Mouse (Mus musculus) left cerebral cortex, adult 6 months (tissue): ENCODE results near the gene Oaz1. TPM values are rescaled to one million over a fixed set of nuclear protein-coding genes. Genes with fewer than 3 reads are reported as not detected.

ENCODE experiments used
- long read RNA-seq, 2 experiments: library from polyadenylated mRNA; unstranded; transcript quantifications; one replicate each; pipeline ENCODE4 v2.0.0; 2019 to 2020
- polyA plus RNA-seq: library from polyadenylated mRNA; unstranded; fragments of <200 nt; fragmentation: Nextera tagmentation; gene quantifications from 2 replicates; pipeline ENCODE4 v1.2.3, GENCODE M21; 2021

The Oaz1 gene
- polyA plus RNA-seq = 2,247 and 2,738 TPM in 2 replicates
- long read RNA-seq, experiment 1, partial matches to known transcripts = 18 of 2,381 reads
- long read RNA-seq, experiment 1, other reads (novel, unspliced or antisense) = 2,363 of 2,381 reads
- long read RNA-seq, experiment 2, partial matches to known transcripts = 28 of 2,536 reads
- long read RNA-seq, experiment 2, other reads (novel, unspliced or antisense) = 2,508 of 2,536 reads

GRCm38 (mm10) chr10:80826151-80827062, at the start of gene Oaz1:
Gene Oaz1 (plus strand): TSS chr10:80826656.

GRCm38 (mm10) chr10:80798150-80799006, 28.1 kb upstream of the Oaz1 start, which contains the start of the genes Sf3a2 and Plekhj1:
Gene Sf3a2 (plus strand): TSS chr10:80798198.
Gene Plekhj1 (minus strand): TSS chr10:80798626.

GRCm38 (mm10) chr10:80804916-80805315, 21.5 kb upstream of the Oaz1 start, which contains the start of gene Amh:
Gene Amh (plus strand): TSS chr10:80805243.

GRCm38 (mm10) chr10:80813366-80813765, 13.1 kb upstream of the Oaz1 start, which contains the start of gene Jsrp1:
Gene Jsrp1 (minus strand): TSS chr10:80813498.

GRCm38 (mm10) chr10:80843931-80844547, 17.6 kb downstream of the Oaz1 start, which contains the start of gene Lingo3:
Gene Lingo3 (minus strand): TSS chr10:80844039.

GRCm38 (mm10) chr10:80854913-80855748, 28.7 kb downstream of the Oaz1 start, which contains the start of the genes Lsm7 and Sppl2b:
Gene Lsm7 (minus strand): TSS chr10:80855209.
Gene Sppl2b (plus strand): TSS chr10:80855275.

GRCm38 (mm10) chr10:80871581-80871980, 45.1 kb downstream of the Oaz1 start, which contains the start of gene Tmprss9:
Gene Tmprss9 (plus strand): TSS chr10:80871848.

Other genes with a start within 250 kb of the Oaz1 start
- 10.4 and 18.6 TPM in 2 replicates for gene Klf16, start 249.3 kb upstream of the Oaz1 start, polyA plus RNA-seq
- gene Abhd17a, start 236.3 kb upstream of the Oaz1 start, polyA plus RNA-seq = 73.4 and 155 TPM in 2 replicates
- 85.6 and 95.7 TPM in 2 replicates for gene Scamp4, start 223.8 kb upstream of the Oaz1 start, polyA plus RNA-seq
- gene Adat3, start 223.8 kb upstream of the Oaz1 start, polyA plus RNA-seq = 2.4 and 2.9 TPM in 2 replicates
- gene Gm49322, start 220.6 kb upstream of the Oaz1 start, polyA plus RNA-seq = 0.10 and 0.25 TPM in 2 replicates
- 27.8 and 30.7 TPM in 2 replicates for gene Csnk1g2, start 203.8 kb upstream of the Oaz1 start, polyA plus RNA-seq
- gene Btbd2, start 169.6 kb upstream of the Oaz1 start, polyA plus RNA-seq = 23.3 and 91.7 TPM in 2 replicates
- gene Mknk2, start 148.5 kb upstream of the Oaz1 start, polyA plus RNA-seq = 4.0 and 9.1 TPM in 2 replicates
- gene Mob3a, start 124.7 kb upstream of the Oaz1 start, polyA plus RNA-seq = 8.4 and 9.9 TPM in 2 replicates
- 49.5 and 65.0 TPM in 2 replicates for gene Izumo4, start 124.5 kb upstream of the Oaz1 start, polyA plus RNA-seq
- 44.4 and 48.6 TPM in 2 replicates for gene Ap3d1, start 84.4 kb upstream of the Oaz1 start, polyA plus RNA-seq
- 1.6 and 2.7 TPM in 2 replicates for gene Dot1l, start 71.5 kb upstream of the Oaz1 start, polyA plus RNA-seq
- gene Sf3a2, start 28.5 kb upstream of the Oaz1 start, polyA plus RNA-seq = 5.5 and 41.9 TPM in 2 replicates
- 92.8 and 104 TPM in 2 replicates for gene Plekhj1, start 28.0 kb upstream of the Oaz1 start, polyA plus RNA-seq
- 0.16 TPM in 1 of 2 replicates, not detected in the other for gene Amh, start 21.4 kb upstream of the Oaz1 start, polyA plus RNA-seq
- 13.2 and 15.5 TPM in 2 replicates for gene Jsrp1, start 13.2 kb upstream of the Oaz1 start, polyA plus RNA-seq
- 22.3 and 23.9 TPM in 2 replicates for gene Lingo3, start 17.4 kb downstream of the Oaz1 start, polyA plus RNA-seq
- 357 and 416 TPM in 2 replicates for gene Lsm7, start 28.6 kb downstream of the Oaz1 start, polyA plus RNA-seq
- gene Sppl2b, start 28.6 kb downstream of the Oaz1 start, polyA plus RNA-seq = 17.6 and 18.7 TPM in 2 replicates
- 0.20 and 0.21 TPM in 2 replicates for gene Tmprss9, start 45.2 kb downstream of the Oaz1 start, polyA plus RNA-seq
- gene Timm13, start 74.3 kb downstream of the Oaz1 start, polyA plus RNA-seq = 532 and 700 TPM in 2 replicates
- gene Lmnb2, start 91.6 kb downstream of the Oaz1 start, polyA plus RNA-seq = 4.0 and 4.5 TPM in 2 replicates
- 18.5 and 19.5 TPM in 2 replicates for gene Gadd45b, start 103.4 kb downstream of the Oaz1 start, polyA plus RNA-seq
- 51.0 and 79.6 TPM in 2 replicates for gene Gng7, start 188.3 kb downstream of the Oaz1 start, polyA plus RNA-seq
- 37.8 and 61.2 TPM in 2 replicates for gene Diras1, start 199.0 kb downstream of the Oaz1 start, polyA plus RNA-seq
- gene Slc39a3, start 210.8 kb downstream of the Oaz1 start, polyA plus RNA-seq = 31.5 and 39.4 TPM in 2 replicates
- 216 and 260 TPM in 2 replicates for gene Sgta, start 233.5 kb downstream of the Oaz1 start, polyA plus RNA-seq
- gene Thop1, start 243.4 kb downstream of the Oaz1 start, polyA plus RNA-seq = 20.8 and 27.8 TPM in 2 replicates